Mouse (Mus musculus) 416B (cell line): ENCODE results near the gene Cdkn2a.

Experiments
- DNase-seq: peaks from one replicate; pipeline ENCODE4 v3.0.0; 2011; ENCODE audit warnings: low read depth

Cdkn2a gene

DNA sequence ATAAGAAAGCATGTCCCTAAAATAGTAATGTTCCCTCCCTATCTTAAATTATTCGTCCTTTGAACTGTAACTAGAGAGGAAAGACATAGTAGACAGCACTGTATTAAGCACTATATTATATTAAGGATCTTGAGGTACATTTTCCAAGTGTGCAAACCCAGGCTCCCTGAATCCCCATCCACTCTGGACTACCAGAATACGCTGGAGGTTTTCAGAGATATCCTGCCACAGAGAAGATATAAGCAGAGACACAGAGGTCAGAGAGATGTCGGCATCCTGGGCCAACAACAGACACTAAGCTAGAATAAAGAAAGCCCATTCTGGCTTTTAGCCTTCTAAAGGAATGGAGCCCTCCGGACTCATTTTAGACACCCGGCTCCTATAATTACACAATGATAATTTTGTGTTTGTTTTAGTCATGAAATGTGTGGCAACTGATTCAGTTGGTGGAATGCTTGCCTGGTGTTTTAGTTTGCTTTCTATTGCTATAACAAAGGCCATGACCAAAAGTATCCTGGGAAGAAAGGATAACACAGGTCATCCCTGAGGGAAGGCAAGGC, 17.0 kb downstream of the Cdkn2a start:
- no peak for DNase-seq

GRCm38 (mm10) chr4:89276669-89277219, 17.7 kb downstream of the Cdkn2a start:
- DNase-seq, result no peak

DNA sequence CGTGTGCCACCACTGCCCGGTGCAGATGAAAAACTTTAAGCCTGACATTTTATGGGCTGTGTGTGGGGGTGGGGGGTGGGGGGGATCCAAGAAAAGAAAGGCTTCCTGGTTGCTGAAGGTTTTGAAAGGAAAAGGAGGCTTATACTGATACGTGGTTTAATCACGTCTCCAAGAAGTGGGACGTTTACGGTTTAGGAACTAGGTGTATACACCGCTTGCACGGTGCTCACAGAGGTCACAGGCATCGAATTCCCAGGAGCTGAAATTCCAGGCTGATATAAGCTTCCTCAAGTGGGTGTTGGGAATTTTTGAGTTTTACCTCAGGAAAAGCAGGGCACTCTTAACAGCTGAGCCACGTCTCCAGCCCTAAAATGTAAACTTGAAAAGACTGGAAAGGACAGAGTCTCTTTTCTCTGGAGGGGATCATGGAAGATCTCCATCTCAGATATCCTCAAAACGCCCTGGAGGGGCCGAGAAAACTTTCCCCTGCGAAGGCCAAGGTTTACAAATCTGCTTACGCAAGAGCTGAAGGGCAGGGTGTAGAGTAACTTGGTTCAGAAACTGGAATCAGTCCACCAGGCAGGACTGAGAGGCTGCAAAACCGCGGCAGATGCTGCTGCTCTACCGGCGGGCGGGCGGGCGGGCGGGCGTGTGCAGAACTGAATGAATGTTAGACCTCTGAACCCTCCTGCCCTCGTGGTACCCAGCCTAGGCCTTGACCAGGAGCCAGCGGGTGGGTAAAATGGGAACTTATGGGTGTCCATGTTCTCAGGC, 18.5 kb downstream of the Cdkn2a start:
- no peak for DNase-seq

- no peak for DNase-seq
Measured at GRCm38 (mm10) chr4:89274829-89275548, 19.5 kb downstream of the Cdkn2a start.

- peak; percentile 34 for DNase-seq
Measured at GRCm38 (mm10) chr4:89274006-89274405, 20.4 kb downstream of the Cdkn2a start.

GRCm38 (mm10) chr4:89273585-89273984, 20.9 kb downstream of the Cdkn2a start:
- no peak for DNase-seq

DNA sequence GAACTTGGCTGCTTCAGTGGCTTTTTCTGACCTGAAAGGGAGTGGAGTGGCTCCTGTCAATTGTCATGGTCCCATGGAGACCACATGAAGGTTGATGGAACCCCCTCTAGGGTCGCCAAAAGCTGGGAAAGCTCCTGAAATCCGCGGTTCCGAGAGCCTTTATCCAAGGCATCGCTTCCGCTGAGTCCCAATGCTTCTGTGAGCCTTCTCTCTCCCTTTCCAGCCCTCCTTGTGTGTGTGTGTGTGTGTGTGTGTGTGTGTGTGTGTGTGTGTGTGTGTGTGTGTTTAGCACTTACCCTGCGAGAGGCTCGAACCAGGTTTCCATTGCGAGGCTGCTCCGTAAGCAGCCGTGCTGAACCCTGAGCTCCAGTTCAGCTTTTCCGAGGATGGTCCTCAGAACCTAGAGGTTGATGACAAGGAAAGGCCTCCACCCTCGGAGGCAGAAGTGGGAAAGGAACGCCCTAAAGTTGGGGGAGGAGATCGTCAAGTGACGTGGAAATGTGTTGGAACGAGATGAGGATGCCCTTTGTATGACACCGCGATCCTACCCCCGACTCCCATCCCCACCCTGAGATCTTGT, 21.4 kb downstream of the Cdkn2a start:
- DNase-seq, result no peak

GRCm38 (mm10) chr4:89272101-89272718, 22.2 kb downstream of the Cdkn2a start:
- DNase-seq, result peak; percentile 33

- DNase-seq, result peak; percentile 68
Measured at GRCm38 (mm10) chr4:89257768-89258167, 36.7 kb downstream of the Cdkn2a start.

DNA sequence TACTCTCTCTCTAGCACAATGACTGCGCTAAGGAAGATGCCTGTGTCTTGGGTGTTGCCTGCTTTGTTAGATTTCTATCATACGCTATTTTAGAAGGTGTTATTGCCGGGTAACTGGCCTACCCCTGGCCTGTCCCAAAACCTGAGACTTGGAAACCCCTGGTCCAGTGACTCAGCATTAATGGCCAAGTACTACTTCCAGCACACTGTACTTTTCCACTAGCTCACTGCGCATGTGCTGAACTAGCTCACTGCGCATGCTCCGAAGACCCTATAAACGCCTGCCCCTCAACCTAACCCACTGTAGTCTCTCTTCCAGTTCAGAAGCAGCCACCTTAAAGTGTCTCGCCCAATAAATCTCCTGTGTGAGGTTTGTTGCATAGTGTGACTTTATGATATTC, 60.0 kb downstream of the Cdkn2a start:
- no peak for DNase-seq
